Mouse (Mus musculus): ENCODE results near the gene Sdhc. TPM values are rescaled to one million over a fixed set of nuclear protein-coding genes. Genes with fewer than 3 reads are reported as not detected.

Gene Sdhc
- total and polyA plus RNA-seq, 2 experiments from 2014 or later, result 263 to 313 TPM

DNA sequence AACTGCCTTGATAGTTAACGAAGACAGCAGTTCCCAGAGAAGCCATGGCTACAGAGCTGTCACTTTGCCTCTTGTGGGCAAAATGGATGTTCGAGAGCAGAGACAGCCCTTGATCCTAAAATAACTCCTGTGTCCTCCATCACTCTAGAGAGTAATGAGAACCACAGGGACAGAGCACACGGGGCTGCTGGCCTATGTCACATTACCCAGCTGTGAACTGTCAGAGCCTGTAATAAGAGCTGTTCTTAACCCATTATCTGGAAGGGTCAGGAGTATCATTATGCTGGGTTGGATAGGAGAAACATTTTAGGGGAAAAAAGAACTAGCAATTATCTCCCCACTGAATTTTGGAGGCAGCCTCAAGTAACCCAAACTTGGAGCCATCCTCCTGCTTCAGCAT, 29.5 kb downstream of the Sdhc start:
- DNase-seq (ENCODE audit: low spot score) (no peak), ATAC-seq (ENCODE audit: low FRiP score) (no peak)
- Histone ChIP-seq H3K4me3 (ENCODE audit: low read depth, low read length) (no peak overlapping the region), H3K27me3 (ENCODE audit: insufficient read depth, low read length) (no peaks in the 10 kb centered on the region), H3K36me3 (ENCODE audit: insufficient read depth, low read length) (no peaks in the 10 kb centered on the region), H3K9ac (replicated peaks; ENCODE audit: low read length, poor library complexity, severe bottlenecking) (no peak overlapping the region), H3K4me2 (ENCODE audit: low read depth, low read length, poor library complexity, severe bottlenecking) (no peak overlapping the region), H3K9me3 (ENCODE audit: low read length) (no peaks in the 10 kb centered on the region), H3K4me1 (ENCODE audit: insufficient read depth, low read length) (no peaks in the 10 kb centered on the region), H3K27ac (ENCODE audit: low read depth, low read length) (no peak overlapping the region)
- WGBS, result 64% methylated on average over 3 of the region's 3 CpGs
- no peak for TF ChIP-seq CTCF (IDR thresholded peaks at IDR 0.05)

DNA sequence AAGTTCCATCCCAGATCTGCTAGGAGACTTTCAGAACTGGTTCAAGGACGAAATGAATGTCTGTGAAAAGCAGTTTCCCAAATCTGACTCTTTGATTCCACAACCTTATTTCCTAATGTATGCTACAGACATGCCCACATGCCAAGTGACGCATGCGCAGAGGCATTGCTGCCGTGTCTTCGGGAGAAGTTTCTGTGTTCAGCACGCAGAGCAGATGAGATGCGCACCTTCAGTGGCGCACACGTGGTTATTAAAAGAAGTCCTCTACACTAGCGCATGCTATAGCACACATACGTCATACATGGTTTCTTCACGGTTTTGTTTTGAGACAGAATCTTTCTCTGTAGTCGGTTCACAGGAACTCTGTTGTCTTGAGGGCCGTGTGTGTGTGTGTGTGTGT, 31.0 kb downstream of the Sdhc start:
- TF ChIP-seq CTCF (IDR thresholded peaks at IDR 0.05), result no peak
- Histone ChIP-seq H3K27ac (ENCODE audit: low read depth, low read length) (no peak overlapping the region), H3K4me2 (ENCODE audit: low read depth, low read length, poor library complexity, severe bottlenecking) (no peak overlapping the region)

GRCm38 (mm10) chr1:171118996-171119395, 31.4 kb downstream of the Sdhc start:
- H3K4me2 ChIP-seq (ENCODE audit: low read depth, low read length, poor library complexity, severe bottlenecking), result no peak overlapping the region
- WGBS, result 88% methylated on average over 5 of the region's 5 CpGs
- H3K4me1 ChIP-seq (ENCODE audit: insufficient read depth, low read length), result no peaks in the 10 kb centered on the region
- H3K36me3 ChIP-seq (ENCODE audit: insufficient read depth, low read length), result no peaks in the 10 kb centered on the region
- TF ChIP-seq CTCF (IDR thresholded peaks at IDR 0.05), result no peak
- H3K27me3 ChIP-seq (ENCODE audit: insufficient read depth, low read length), result no peaks in the 10 kb centered on the region
- H3K9me3 ChIP-seq (ENCODE audit: low read length), result no peaks in the 10 kb centered on the region
- no peak overlapping the region for H3K9ac ChIP-seq (replicated peaks; ENCODE audit: low read length, poor library complexity, severe bottlenecking)
- H3K4me3 ChIP-seq (ENCODE audit: low read depth, low read length), result no peak overlapping the region
- H3K27ac ChIP-seq (ENCODE audit: low read depth, low read length), result no peak overlapping the region
- DNase-seq (ENCODE audit: low spot score) (no peak), ATAC-seq (ENCODE audit: low FRiP score) (no peak)

More for the DNA sequence above, 31.0 kb downstream of the Sdhc start:
- Histone ChIP-seq H3K4me1 (ENCODE audit: insufficient read depth, low read length) (no peaks in the 10 kb centered on the region), H3K9me3 (ENCODE audit: low read length) (no peaks in the 10 kb centered on the region), H3K9ac (replicated peaks; ENCODE audit: low read length, poor library complexity, severe bottlenecking) (no peak overlapping the region), H3K27me3 (ENCODE audit: insufficient read depth, low read length) (no peaks in the 10 kb centered on the region), H3K36me3 (ENCODE audit: insufficient read depth, low read length) (no peaks in the 10 kb centered on the region), H3K4me3 (ENCODE audit: low read depth, low read length) (no peak overlapping the region)
- 86% methylated on average over 14 of the region's 14 CpGs for WGBS
- DNase-seq (ENCODE audit: low spot score), result no peak
- ATAC-seq (ENCODE audit: low FRiP score), result no peak

- peak; percentile 91 for DNase-seq (ENCODE audit: low spot score)
- Histone ChIP-seq H3K27ac (ENCODE audit: low read depth, low read length) (no peak overlapping the region), H3K4me2 (ENCODE audit: low read depth, low read length, poor library complexity, severe bottlenecking) (no peak overlapping the region), H3K9ac (replicated peaks; ENCODE audit: low read length, poor library complexity, severe bottlenecking) (no peak overlapping the region), H3K36me3 (ENCODE audit: insufficient read depth, low read length) (no peaks in the 10 kb centered on the region), H3K27me3 (ENCODE audit: insufficient read depth, low read length) (no peaks in the 10 kb centered on the region), H3K9me3 (ENCODE audit: low read length) (no peaks in the 10 kb centered on the region), H3K4me1 (ENCODE audit: insufficient read depth, low read length) (no peaks in the 10 kb centered on the region), H3K4me3 (ENCODE audit: low read depth, low read length) (no peak overlapping the region)
- 10% methylated on average over 4 of the region's 4 CpGs for WGBS
- ATAC-seq (ENCODE audit: low FRiP score), result peak; percentile 60; the same call in 1 of the 2 replicates
- TF ChIP-seq CTCF (IDR thresholded peaks at IDR 0.05), result peak; percentile 84
Observed at GRCm38 (mm10) chr1:171118269-171118684, 32.1 kb downstream of the Sdhc start.

DNA sequence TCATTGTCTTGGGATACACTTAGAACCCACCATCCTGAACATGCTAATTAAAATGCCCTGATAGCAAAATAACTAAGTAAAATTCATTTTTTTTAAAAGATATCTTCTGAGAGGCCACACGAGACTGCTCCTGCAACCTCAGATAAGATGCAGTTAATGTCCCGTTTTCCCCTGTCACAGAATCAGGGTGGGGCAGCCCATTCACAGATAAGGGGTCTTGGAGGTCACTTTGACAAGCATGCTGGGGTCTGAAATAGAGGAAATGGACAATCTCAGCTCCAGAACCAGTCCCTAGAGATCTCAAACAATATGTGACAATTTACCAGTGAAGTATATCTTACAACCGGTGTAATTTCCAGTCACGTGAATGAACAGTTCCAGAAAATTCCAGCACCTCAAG, 34.1 kb downstream of the Sdhc start:
- H3K4me1 ChIP-seq (ENCODE audit: insufficient read depth, low read length), result no peaks in the 10 kb centered on the region
- H3K4me3 ChIP-seq (ENCODE audit: low read depth, low read length), result no peak overlapping the region
- TF ChIP-seq CTCF (IDR thresholded peaks at IDR 0.05), result no peak
- DNase-seq (ENCODE audit: low spot score) (no peak), ATAC-seq (ENCODE audit: low FRiP score) (no peak)
- H3K4me2 ChIP-seq (ENCODE audit: low read depth, low read length, poor library complexity, severe bottlenecking), result no peak overlapping the region
- H3K36me3 ChIP-seq (ENCODE audit: insufficient read depth, low read length), result no peaks in the 10 kb centered on the region
- no peak overlapping the region for H3K9ac ChIP-seq (replicated peaks; ENCODE audit: low read length, poor library complexity, severe bottlenecking)
- 77% methylated on average over 4 of the region's 4 CpGs for WGBS
- no peaks in the 10 kb centered on the region for H3K9me3 ChIP-seq (ENCODE audit: low read length)
- no peak overlapping the region for H3K27ac ChIP-seq (ENCODE audit: low read depth, low read length)
- H3K27me3 ChIP-seq (ENCODE audit: insufficient read depth, low read length), result no peaks in the 10 kb centered on the region

GRCm38 (mm10) chr1:171113873-171114299, 36.5 kb downstream of the Sdhc start, which contains the start of gene Cfap126:
TSS of gene Cfap126 (plus strand) at chr1:171113918.
- DNase-seq (ENCODE audit: low spot score) (peak; percentile 52), ATAC-seq (ENCODE audit: low FRiP score) (no peak; the same call in 1 of the 2 replicates)
- H3K4me2 ChIP-seq (ENCODE audit: low read depth, low read length, poor library complexity, severe bottlenecking), result peak within 1 kb of the TSS; percentile 74
- H3K4me3 ChIP-seq (ENCODE audit: low read depth, low read length), result peak within 1 kb of the TSS; percentile 39
- H3K27ac ChIP-seq (ENCODE audit: low read depth, low read length), result peak within 1 kb of the TSS; percentile 9
- no peaks in the 10 kb centered on the region for H3K9me3 ChIP-seq (ENCODE audit: low read length)
- H3K4me1 ChIP-seq (ENCODE audit: insufficient read depth, low read length), result no peaks in the 10 kb centered on the region
- peak within 1 kb of the TSS; percentile 48 for H3K9ac ChIP-seq (replicated peaks; ENCODE audit: low read length, poor library complexity, severe bottlenecking)
- H3K27me3 ChIP-seq (ENCODE audit: insufficient read depth, low read length), result no peaks in the 10 kb centered on the region
- H3K36me3 ChIP-seq (ENCODE audit: insufficient read depth, low read length), result no peaks in the 10 kb centered on the region
- 1% methylated on average over 24 of the region's 24 CpGs for WGBS
- TF ChIP-seq CTCF (IDR thresholded peaks at IDR 0.05), result no peak

Data from midbrain, postnatal 0 days (tissue).